Mouse (Mus musculus) retina, embryonic 14.5 days (tissue): Measurements from ENCODE around the gene Ccni.

Source experiments
- DNase-seq: peaks from one replicate; pipeline ENCODE4 v3.0.0-alpha.2; 2015; ENCODE audit warnings: low spot score

The Ccni gene

DNA sequence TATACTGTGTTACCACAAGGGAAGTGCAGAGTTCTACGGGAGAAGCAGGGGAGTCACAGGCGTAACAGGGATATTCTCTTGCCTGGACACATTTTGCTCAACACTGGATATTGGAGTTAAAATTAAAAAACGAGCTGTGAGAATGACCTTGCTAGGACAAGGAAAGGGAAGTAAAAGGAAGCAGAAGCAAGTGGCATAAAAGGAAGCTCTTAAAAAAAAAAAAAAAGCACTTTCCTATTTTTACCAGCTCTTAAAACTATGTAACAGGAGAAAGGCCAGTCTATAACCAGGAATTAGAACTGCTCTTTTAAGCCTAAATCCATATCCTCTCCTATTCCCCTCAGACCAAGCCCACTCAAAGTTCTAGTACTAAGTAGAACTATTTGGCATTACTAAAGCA, 8.1 kb downstream of the Ccni start:
- DNase-seq = no peak

DNA sequence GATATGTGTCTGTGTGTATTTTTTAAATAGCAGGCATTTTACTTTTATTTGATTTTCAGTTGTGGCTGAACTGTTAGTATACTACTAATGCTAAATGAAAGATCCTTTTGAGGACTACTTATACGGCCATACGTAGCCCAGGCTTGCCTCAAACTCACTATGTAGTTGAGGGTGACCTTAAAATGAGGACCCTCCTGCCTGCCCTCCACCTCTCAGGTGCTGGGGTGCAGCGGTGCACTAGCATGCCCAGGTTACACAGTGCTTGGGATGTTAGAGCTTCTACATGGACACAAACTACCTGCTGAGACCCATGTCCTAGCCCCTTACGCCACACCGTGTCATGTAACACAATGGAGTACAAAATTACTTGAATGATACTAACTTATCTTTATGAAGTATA, 15.9 kb downstream of the Ccni start:
- no peak for DNase-seq

DNA sequence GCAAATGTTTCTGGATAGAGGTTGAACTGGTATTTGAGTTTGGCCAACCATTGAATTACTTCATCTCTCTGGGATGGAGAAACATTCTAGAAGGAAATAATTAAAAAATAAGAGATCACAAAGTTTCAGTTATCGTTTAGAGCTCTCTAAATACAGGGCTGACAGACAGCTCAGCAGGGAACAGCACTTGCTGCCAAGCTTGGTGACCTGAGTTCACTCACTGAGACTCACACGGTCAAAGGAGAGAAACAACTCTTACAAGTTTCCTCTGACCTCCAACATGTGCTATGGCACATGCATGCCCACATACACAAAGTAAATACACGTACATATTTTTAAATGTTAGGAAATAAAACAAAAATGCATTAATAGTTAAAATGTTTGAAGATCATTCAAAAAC, 16.7 kb downstream of the Ccni start:
- DNase-seq = no peak

DNA sequence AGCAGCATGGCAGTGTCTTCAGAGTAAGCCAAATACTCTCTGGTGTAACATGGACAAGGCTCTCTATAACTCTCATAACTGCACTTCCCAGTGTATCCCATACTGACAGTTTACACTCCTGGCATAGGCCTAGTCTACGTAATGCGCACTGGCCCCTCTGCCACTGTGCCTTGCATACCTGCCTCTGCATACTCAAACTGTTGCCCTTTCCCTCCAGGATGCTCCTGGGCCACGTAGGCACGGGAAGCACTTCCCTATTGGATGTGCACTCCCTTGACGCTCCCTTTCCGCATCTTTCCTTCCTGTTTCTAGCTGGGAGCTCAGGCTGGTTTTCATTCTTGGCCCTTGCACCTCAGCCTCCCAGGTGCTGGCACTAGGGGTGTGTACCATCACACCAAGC, 21.7 kb downstream of the Ccni start:
- DNase-seq = no peak

DNA sequence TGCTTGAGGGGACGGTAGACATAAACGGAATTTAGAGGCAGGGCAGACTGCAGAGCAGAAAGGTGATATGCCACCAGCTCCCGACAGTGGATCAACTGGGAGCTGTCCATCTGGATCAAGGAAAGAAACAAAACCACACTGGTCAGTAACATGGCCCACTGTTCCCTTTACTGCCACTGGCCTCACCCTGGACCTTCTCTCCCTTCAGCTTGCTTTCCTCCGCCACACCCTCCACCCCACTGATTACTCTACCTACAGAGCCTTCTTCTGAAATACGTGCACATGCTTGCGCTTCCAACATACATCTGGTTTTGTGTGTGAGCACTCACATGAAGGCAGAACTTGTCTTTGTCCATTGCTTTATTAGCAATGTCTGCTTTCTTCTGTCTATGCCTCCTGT, 23.0 kb downstream of the Ccni start:
- no peak for DNase-seq

DNA sequence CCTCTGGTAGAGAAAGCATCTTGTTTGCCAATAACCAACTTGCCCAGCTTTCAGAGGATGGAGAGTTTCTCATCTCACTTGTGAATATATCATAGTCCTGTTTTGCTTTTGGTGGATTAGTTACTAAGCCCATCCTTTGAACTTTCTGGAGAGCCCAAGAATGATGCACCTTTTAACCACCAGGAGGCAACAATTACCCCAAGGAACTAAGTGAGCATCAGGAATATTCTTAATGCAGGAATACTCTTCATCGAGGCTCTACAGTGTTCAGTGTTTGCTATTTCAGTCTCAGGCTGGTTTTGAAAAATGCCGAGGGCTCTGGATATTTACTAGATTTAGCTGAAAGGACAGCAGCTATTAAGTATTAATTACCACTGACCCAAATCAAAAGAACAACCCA, 26.0 kb downstream of the Ccni start:
- peak; percentile 17 for DNase-seq

DNA sequence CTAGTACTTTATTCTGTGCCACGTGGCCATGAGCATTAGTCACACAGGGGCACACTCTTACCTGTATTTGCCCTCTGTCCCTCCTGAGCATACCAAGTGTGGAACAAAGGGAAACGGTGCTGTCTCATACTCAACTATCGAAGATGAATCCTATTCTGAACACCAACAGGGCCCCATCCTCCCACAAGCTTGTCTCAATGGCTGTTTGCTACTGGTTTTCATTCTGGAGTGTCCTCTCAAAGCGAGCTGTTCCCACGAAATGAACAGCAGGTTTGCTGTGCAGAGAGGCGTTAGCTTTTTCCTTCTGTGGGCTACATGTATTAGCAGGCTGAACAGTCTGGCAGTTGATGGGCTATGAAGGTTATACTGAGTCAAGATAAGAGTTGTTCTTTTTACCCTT, 27.7 kb downstream of the Ccni start:
- no peak for DNase-seq

DNA sequence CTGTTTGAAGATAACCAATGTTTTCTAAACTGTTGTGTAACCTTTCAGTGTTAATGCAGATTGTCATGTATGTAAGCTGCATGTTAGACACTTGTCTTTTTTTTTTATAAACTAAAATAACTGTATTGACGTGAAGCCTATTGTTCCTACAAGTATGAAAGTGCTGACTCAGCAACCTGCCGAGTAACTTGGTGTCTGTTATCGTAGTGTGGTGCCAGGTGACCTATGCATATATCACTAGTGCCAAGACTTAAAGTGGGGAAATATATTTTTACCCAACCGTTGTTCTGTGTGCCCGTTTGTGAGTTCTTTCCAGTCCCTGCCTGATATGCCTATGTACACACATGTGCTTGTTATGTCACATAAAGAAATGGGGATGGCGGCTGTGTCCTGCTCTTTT, 31.6 kb downstream of the Ccni start:
- no peak for DNase-seq

DNA sequence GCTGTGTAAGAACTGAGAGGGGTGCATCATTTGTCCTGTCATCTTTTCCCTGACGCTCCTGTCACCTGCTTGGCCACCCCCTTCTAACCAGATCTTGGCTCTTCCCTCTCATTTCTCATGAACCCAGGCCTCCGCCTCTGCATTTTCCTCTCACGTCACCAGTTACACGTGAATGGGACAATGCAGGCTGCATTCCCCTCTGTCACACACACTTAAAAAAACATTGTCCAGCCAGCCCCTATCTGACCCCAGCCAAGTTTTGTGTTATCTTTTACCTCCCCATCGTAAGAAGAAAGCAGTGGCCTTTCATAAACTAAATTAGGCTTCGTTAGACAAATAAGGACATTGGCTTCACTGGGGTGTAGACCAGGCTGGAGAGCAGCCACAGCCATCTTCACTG, 33.8 kb downstream of the Ccni start:
- no peak for DNase-seq

DNA sequence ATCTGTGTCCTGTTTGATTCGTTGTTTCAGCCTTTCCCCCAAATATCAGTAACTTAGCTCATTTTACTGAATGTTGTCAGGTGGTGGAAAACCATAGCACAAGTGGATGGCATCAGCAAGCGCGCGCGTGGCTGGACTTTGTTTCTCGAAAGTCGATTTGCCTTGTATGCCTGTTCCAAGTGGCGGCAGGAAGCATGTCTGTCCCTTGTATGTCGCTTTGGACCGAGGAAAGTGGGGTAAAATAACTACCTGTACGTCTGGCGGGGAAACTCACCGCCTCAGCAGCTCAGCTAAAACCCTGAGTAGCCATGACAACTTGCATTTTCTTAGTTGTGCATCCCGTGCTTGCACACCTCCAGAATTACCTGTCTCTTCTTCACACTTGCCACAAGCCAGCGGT, 34.9 kb downstream of the Ccni start:
- DNase-seq = no peak

DNA sequence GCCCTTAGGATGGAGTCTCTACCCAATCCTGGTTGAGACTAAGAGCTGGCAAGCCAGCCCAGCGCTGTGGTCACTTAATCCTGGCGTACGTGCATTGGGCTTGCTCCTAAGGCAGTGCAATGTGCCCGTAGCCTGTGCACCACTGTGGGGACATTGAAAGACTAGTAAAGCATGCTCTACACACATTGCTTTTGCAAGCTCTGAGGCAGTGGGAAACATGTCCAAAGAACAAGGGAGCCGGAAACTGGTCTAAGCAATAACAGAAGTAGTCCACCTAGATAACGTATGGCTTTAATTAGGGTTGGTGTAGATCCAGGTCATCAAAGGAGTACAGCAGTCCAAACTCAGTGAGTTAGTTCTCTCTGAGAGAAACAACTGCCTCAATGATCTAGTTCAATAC, 37.6 kb downstream of the Ccni start:
- DNase-seq = no peak

DNA sequence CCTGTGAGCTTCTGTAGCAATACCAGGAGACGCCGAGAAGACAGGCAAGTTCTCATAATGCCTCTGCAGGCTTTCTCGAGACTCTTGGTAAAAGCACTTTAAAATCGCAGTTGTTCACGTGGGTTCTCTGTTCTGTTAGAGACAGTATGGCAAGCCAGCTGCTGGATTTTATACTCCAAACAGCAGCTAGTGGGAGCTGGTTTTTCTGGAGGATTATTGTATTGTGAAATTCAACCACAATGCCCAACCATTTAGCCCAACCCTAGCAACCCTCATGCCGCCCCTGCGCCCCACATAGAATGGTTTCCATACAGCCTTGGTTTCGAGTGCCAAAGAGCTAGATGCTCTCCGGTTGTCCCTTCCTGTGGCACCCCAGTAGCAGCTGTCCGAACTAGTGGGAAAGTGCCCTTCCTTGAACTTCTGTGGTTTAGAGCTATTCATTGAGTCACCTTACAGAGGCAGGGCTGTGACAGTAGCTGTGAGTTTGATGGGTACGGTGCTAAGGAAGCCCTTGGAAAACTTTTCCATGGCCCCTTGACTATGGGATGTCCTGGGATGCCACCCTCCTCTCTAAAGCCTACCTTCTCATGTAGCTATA, 38.3 kb downstream of the Ccni start:
- DNase-seq = no peak

DNA sequence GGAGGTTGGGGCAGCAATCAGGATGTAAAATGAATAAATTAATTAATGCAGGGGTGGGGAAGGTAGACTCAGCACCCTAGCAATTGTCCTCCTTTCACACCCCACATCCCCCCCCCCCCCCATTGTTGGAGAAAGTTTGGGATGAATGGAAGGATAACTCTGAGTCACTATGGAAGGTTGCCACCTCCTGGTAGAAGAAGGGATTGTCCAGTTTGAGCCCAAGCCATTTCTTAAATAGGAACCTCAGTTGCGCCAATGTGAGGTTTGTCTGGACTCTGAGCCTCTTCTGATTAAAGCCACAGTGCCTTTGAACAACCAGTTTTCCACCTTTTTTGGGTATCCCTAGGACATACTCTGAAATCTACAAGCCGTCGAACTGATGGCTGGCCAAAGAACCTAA, 42.8 kb downstream of the Ccni start:
- DNase-seq = peak; percentile 79

DNA sequence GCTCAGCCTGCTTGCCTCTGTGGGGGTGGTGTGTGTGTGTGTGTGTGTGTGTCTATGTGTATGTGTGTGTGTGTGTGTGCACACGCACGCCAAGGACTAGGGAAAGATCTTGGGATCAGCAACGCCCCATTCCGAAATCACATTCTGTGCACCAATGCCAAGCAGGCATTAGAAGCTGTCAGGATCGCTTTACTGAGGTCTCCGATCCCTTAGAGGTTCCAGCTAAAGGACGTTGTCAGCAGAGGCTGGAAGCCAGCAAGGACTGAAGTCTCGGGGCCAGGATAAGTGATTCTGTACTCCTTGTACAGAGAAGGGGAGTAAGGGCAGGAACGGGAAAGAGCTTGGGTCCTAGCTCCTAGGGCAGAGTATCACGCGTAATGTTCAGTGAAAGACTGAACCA, 51.9 kb downstream of the Ccni start:
- DNase-seq = no peak

DNA sequence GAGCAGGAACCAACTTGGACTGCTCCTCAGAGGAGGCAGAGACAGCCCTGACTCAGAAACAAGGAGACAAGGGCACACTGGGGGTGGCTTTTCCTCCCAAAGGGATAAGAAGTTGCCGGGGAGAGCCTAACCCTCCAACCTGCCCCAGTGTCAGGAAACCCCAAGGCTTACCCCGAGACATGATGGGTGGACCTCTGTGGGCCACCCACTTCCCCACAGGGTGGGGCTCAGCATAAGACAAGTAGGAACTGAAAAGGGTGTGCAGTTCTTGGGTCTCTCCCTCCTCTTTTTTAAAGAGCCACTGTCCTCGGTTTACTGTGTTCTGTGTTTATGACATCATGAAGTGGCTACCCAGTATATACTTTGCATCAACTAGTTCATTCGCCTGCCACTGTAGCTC, 53.8 kb downstream of the Ccni start:
- DNase-seq = no peak

DNA sequence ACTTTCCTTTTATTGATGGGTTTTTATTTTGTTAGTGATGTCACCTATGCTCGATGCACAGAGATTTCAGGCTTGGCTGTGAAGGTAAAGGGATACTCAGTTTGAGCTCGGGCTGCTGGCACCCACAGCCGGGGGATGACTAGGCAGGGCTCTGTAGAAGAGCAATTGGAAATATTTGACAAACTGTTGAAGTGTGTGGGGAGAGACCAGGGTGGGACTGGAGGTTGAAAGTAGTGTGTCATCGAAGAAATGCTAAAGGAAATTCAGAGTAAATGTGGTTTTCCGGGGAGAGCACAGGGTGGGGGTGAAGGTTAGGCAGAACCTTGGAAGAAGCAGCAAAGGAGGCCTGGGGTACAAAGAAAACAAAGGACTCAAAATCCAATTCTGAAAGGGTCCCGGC, 54.3 kb downstream of the Ccni start:
- no peak for DNase-seq

DNA sequence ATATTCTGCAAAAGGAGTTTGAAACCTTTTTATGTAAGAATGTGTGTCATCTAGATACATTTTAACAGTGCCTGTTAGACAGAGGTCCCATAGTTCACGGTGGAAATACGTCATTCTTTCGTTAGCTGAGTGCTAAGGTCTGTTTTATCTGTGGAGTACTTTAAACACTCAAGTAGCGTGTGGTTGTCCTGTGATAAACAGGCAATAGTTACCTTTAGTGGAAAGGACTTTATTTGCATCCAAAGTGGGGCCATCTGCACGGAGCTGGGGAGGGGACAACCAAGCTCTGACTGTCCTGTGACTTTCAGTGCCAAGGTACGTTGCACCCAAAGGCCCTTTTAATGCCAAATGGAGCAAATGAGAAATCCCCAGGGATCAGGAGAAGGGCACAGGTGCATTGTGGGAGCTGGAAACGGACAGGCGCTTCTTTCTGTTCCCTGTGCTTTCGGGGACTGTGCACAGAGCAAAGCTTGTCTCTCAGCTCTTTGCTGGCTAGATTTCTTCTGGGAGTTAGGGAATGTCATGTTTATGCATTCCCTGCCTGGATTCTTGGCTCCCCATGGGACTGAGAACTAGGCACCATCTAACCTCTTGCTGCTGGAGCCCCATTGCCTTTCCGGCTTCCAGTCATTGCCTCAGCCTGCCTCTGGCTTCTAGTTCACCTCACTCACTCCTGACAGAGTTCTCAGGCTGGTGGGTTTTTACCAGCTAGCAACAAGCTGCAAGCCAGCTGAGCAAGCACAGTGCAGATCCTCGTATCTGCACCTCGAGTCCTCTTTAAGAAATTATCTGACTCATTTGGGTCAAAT, 56.1 kb downstream of the Ccni start:
- no peak for DNase-seq

DNA sequence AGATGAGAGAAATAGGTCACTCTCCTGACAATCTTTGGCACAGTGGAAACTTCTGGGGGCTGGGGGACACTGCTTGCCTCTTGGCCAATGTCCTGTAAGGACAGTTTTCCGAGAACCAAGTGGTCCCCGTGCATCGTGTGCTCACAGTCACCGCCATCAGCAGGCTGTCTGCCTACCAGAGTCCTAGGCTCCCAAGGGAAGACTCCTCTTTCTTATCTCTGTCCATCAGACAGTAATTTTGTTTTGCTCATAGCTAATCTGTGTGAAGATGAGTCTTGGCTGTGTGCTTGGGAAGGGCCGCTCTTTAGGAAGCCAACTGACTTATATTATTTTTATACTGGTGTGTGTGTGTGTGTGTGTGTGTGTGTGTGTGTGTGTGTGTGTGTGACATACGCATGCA, 60.8 kb downstream of the Ccni start:
- DNase-seq = no peak

DNA sequence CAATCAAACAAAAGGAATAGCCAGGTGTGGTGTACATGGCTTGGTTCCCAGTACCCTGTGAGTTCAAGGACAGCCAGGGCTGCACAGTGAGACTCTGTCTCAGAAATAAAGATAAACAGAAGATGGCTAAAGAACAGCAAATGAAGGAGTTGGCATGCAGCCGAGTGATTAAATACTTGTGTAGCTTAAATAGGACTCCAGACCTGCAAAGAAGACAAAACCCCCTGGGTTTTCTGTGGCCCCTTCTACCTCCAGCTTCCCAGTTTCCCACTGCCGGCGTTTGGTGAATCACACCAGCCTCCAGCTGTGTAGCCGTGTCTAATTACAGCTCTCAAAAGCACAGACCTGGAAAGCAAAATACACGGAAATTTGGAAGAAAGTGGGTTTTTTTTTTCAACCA, 61.4 kb downstream of the Ccni start:
- DNase-seq = no peak

DNA sequence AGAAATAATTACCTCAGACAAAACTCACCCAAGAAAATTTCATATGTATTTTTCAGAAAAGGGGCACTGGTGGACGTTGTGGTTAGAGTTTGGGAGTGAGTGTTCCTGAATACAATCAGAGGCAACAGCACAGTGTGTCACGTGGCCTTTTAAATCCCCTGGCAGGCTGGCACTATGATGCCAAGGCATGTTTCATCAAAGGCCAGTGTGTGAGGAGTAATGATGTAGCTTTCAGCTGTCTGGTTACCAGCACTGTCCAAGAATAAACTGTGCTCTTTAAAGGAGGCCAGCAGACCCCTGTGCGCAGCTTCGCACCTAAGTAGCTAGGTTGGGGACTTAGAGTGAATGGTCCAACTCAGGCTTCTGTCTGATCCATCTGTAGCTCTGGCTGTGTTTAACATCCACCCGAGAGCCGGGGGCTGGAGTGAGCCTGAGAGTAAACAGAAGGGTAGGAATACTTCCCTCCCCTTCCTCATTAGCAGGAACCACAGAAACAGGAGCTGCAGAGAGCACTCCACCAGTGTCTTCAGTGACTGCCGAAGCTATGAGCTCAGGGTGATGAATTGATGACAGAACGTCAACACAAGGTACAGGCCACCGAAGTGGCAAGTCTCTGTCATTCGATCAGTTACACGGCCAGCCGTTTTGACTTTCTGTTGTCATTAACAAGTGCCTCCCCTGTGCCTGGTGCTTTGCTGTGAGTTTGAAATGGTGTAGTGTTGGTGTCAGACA, 62.8 kb downstream of the Ccni start:
- DNase-seq = no peak

DNA sequence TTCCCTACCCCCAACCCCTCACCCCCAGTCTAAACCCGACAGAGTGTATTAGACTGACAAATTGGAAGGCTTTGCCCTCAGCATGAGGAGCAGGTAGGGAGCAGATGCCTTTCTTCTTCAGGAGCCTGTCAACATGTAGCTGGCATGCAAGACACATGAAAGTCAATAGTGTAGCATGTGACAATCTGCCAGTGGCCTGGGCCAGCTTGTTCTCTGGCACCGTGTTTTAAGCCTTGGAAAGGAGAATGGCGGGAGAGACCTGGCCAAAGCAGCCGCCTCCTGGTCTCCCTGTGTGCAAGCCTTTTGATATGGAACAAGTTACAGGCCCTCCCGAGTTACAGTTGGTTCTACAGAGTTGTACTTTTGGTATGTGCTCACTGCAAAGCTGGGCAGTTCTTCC, 65.5 kb downstream of the Ccni start:
- no peak for DNase-seq

DNA sequence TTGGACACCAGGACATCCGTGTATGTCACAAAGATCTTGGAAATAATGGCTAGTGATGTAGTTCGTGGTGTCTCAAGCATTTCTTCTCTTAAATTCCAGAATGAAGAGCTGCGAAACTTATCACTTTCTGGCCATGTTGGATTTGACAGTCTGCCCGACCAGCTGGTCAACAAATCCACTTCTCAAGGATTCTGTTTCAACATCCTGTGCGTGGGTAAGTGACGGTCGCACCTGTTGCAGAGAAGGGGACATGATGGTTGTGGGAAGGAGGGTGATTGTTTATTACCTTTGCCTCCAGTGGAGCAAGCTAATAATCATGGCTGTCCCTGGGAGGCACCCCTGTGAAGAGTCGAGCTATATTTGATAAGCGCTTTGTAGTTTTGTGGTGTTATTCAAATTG, 66.9 kb downstream of the Ccni start:
- DNase-seq = no peak

DNA sequence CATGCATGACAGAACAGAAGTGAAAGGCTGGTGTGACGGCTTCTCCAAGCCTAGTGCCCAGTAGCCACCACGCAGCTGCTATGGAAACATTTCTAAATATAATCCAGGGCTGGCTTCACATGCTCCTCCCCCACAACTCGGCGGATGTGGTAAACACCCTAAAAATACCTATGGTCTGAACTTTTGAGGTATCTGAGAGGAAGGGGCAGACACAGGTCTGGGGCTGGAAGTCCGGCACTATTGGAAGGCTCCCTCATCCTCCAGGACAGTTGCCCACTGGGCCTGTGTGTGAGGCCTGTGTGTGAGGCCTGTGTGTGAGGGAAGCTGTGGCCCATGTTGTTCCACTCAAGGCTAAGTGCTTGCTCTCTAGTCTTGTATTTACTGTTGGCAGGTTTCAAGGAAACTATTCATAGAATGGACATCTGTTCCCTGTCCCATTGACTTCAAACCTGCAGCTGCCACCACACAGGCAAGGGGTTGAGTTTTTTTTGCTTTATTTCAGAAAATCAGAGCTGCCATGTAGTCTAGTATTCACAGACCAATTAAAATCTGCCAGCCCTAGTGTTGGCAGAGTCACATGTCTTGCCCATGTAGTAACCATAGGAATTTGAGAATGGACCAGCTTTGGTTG, 69.2 kb downstream of the Ccni start:
- DNase-seq = no peak
